Mouse (Mus musculus): Measurements from ENCODE around the gene Ucn2. TPM values are rescaled to one million over a fixed set of nuclear protein-coding genes. Genes with fewer than 3 reads are reported as not detected.

Gene Ucn2
- polyA plus RNA-seq, 1 experiment from 2014 or later = not detected

GRCm38 (mm10) chr9:109031686-109032085 is 45.9 kb downstream of the Ucn2 start:
- DNase-seq (ENCODE audit: low spot score) (no peak), ATAC-seq (no peak)
- Histone ChIP-seq H3K27me3 (replicated peaks; ENCODE audit: insufficient read depth, low read length) (no peaks in the 10 kb centered on the region), H3K27ac (ENCODE audit: low read length) (no peak overlapping the region), H3K9me3 (ENCODE audit: low read length) (no peaks in the 10 kb centered on the region), H3K4me2 (replicated peaks; ENCODE audit: low read depth, low read length) (no peak overlapping the region), H3K4me3 (ENCODE audit: low read depth, low read length) (no peak overlapping the region), H3K4me1 (ENCODE audit: insufficient read depth, low read depth, low read length) (no peaks in the 10 kb centered on the region), H3K9ac (replicated peaks; ENCODE audit: low read depth) (no peak overlapping the region), H3K36me3 (ENCODE audit: insufficient read depth, low read length) (no peaks in the 10 kb centered on the region)
- TF ChIP-seq EP300 (IDR thresholded peaks at IDR 0.05) = no peak
- no peak for TF ChIP-seq CTCF (IDR thresholded peaks at IDR 0.05)
- WGBS = 78% methylated on average over 8 of the region's 8 CpGs

- Histone ChIP-seq H3K36me3 (ENCODE audit: insufficient read depth, low read length) (no peaks in the 10 kb centered on the region), H3K9ac (replicated peaks; ENCODE audit: low read depth) (no peak overlapping the region), H3K27me3 (replicated peaks; ENCODE audit: insufficient read depth, low read length) (no peaks in the 10 kb centered on the region), H3K4me2 (replicated peaks; ENCODE audit: low read depth, low read length) (no peak overlapping the region), H3K9me3 (ENCODE audit: low read length) (no peaks in the 10 kb centered on the region), H3K4me3 (ENCODE audit: low read depth, low read length) (no peak overlapping the region), H3K27ac (ENCODE audit: low read length) (no peak overlapping the region), H3K4me1 (ENCODE audit: insufficient read depth, low read depth, low read length) (no peaks in the 10 kb centered on the region)
- TF ChIP-seq EP300 (IDR thresholded peaks at IDR 0.05) (no peak), CTCF (IDR thresholded peaks at IDR 0.05) (no peak)
- WGBS = 83% methylated on average over 6 of the region's 6 CpGs
- DNase-seq (ENCODE audit: low spot score) = no peak
- ATAC-seq = no peak
These were observed 46.6 kb downstream of the Ucn2 start for GRCm38 (mm10) chr9:109032435-109032834.

MicroRNAs within 50 kb of the gene (microRNA counts, 519-probe panel; counts per million panel counts)
- not detected for microRNA mmu-miR-711

Small RNA genes within 50 kb of the gene (microRNA-seq; reads per million reads assigned to microRNA genes)
- gene Mir711 = not detected

Other genes starting within 250 kb of the Ucn2 start
- gene Ip6k2, start 202.2 kb upstream of the Ucn2 start, polyA plus RNA-seq (2015; fragmentation: Nextera tagmentation; extraction: Ambion mirVana) = 40.4 and 48.1 TPM in 2 replicates
- 10.9 and 14.2 TPM in 2 replicates for gene Nckipsd, start 177.6 kb upstream of the Ucn2 start, polyA plus RNA-seq (2015; fragmentation: Nextera tagmentation; extraction: Ambion mirVana)
- 0.08 and 0.17 TPM in 2 replicates for gene Celsr3, start 159.7 kb upstream of the Ucn2 start, polyA plus RNA-seq (2015; fragmentation: Nextera tagmentation; extraction: Ambion mirVana)
- 8.3 and 9.7 TPM in 2 replicates for gene Slc26a6, start 132.7 kb upstream of the Ucn2 start, polyA plus RNA-seq (2015; fragmentation: Nextera tagmentation; extraction: Ambion mirVana)
- gene Tmem89, start 71.4 kb upstream of the Ucn2 start, polyA plus RNA-seq (2015; fragmentation: Nextera tagmentation; extraction: Ambion mirVana) = 0.48 and 1.0 TPM in 2 replicates
- gene Uqcrc1, start 49.4 kb upstream of the Ucn2 start, polyA plus RNA-seq (2015; fragmentation: Nextera tagmentation; extraction: Ambion mirVana) = 269 and 290 TPM in 2 replicates
- 2.5 and 2.9 TPM in 2 replicates for gene Col7a1, start 32.4 kb upstream of the Ucn2 start, polyA plus RNA-seq (2015; fragmentation: Nextera tagmentation; extraction: Ambion mirVana)
- 22.0 and 22.8 TPM in 2 replicates for gene Pfkfb4, start 5.8 kb downstream of the Ucn2 start, polyA plus RNA-seq (2015; fragmentation: Nextera tagmentation; extraction: Ambion mirVana)
- 194 and 216 TPM in 2 replicates for gene Shisa5, start 52.6 kb downstream of the Ucn2 start, polyA plus RNA-seq (2015; fragmentation: Nextera tagmentation; extraction: Ambion mirVana)
- gene Trex1, start 73.7 kb downstream of the Ucn2 start, polyA plus RNA-seq (2015; fragmentation: Nextera tagmentation; extraction: Ambion mirVana) = 19.3 and 20.9 TPM in 2 replicates
- 11.4 and 12.6 TPM in 2 replicates for gene Atrip, start 88.1 kb downstream of the Ucn2 start, polyA plus RNA-seq (2015; fragmentation: Nextera tagmentation; extraction: Ambion mirVana)
- 6.8 and 7.2 TPM in 2 replicates for gene Ccdc51, start 96.5 kb downstream of the Ucn2 start, polyA plus RNA-seq (2015; fragmentation: Nextera tagmentation; extraction: Ambion mirVana)
- 375 and 393 TPM in 2 replicates for gene Tma7, start 96.6 kb downstream of the Ucn2 start, polyA plus RNA-seq (2015; fragmentation: Nextera tagmentation; extraction: Ambion mirVana)
- gene Plxnb1, start 109.4 kb downstream of the Ucn2 start, polyA plus RNA-seq (2015; fragmentation: Nextera tagmentation; extraction: Ambion mirVana) = 8.8 and 10.0 TPM in 2 replicates
- not detected in 2 replicates for gene Fbxw21, start 176.0 kb downstream of the Ucn2 start, polyA plus RNA-seq (2015; fragmentation: Nextera tagmentation; extraction: Ambion mirVana)
- not detected in 2 replicates for gene Fbxw13, start 210.0 kb downstream of the Ucn2 start, polyA plus RNA-seq (2015; fragmentation: Nextera tagmentation; extraction: Ambion mirVana)
- gene Fbxw20, start 248.7 kb downstream of the Ucn2 start, polyA plus RNA-seq (2015; fragmentation: Nextera tagmentation; extraction: Ambion mirVana) = not detected in 2 replicates

Data from lung, postnatal 0 days (tissue).